Mouse (Mus musculus) hindbrain, postnatal 0 days (tissue): ENCODE data around the gene Clvs2. TPM values are rescaled to one million over a fixed set of nuclear protein-coding genes. Genes with fewer than 3 reads are reported as not detected.

Source experiments
- ATAC-seq: fragments of 200-750 bp; cut with Nextera tagmentation; 2 replicates; pipeline ENCODE4 v1.8.0; 2017; ENCODE audit warnings: mild to moderate bottlenecking, moderate TSS enrichment, moderate library complexity
- DNase-seq: peaks from one replicate; pipeline ENCODE4 v3.0.0-alpha.2; 2015; ENCODE audit warnings: low spot score
- H3K27ac ChIP-seq: fragments of 300-500 bp; sonication (generic); 2 replicates; pipeline ENCODE4 v1.5.1; 2014; ENCODE audit warnings: mild to moderate bottlenecking
- H3K27me3 ChIP-seq: fragments of 300-500 bp; sonication (generic); 2 replicates; pipeline ENCODE4 v1.6.1; 2014; ENCODE audit warnings: low read length, mixed read lengths; ENCODE audit not compliant: insufficient read depth
- H3K36me3 ChIP-seq: fragments of 300-500 bp; sonication (generic); 2 replicates; pipeline ENCODE4 v1.6.1; 2014; ENCODE audit warnings: low read length, mixed read lengths; ENCODE audit not compliant: insufficient read depth
- H3K4me1 ChIP-seq: fragments of 300-500 bp; sonication (generic); 2 replicates; pipeline ENCODE4 v1.6.1; 2014; ENCODE audit warnings: antibody characterized with exemption, low read length, mixed read lengths; ENCODE audit not compliant: insufficient read depth
- H3K4me2 ChIP-seq: fragments of 300-500 bp; sonication (generic); 2 replicates; pipeline ENCODE4 v1.6.1; 2014; ENCODE audit warnings: low read depth, mild to moderate bottlenecking, low read length, moderate library complexity, mixed read lengths
- H3K4me3 ChIP-seq: fragments of 300-500 bp; sonication (generic); 2 replicates; pipeline ENCODE4 v1.5.1; 2014; ENCODE audit warnings: low read length
- H3K9ac ChIP-seq: fragments of 300-500 bp; sonication (generic); replicated peaks from 2 replicates; pipeline ENCODE4 v1.6.1; 2014; ENCODE audit warnings: mild to moderate bottlenecking, low read length, moderate library complexity, mixed read lengths
- H3K9me3 ChIP-seq: fragments of 300-500 bp; sonication (generic); 2 replicates; pipeline ENCODE4 v1.6.1; 2016; ENCODE audit warnings: low read length, mixed read lengths
- CTCF ChIP-seq: IDR thresholded peaks from 2 replicates; pipeline ENCODE4 v1.5.1; 2016; ENCODE audit warnings: antibody characterized with exemption, control low read depth, low read depth
- WGBS: fragments of 180-500 bp; shearing (Covaris S2); extraction: QIAGEN DNeasy Blood & Tissue Kit; methylation state at CpG from one replicate; pipeline ENCODE4 v1.1.7; 2014; 5-methylcytosine and 5-hydroxymethylcytosine counted together
- polyA plus RNA-seq: library from polyadenylated mRNA; unstranded; fragments of >200 nt; fragmentation: Nextera tagmentation; extraction: Ambion mirVana; gene quantifications from 2 replicates; pipeline ENCODE4 v1.2.1, GENCODE M21; 2015
- total RNA-seq: library from RNA; depleted of rRNA; stranded (reverse); fragments of >200 nt; gene quantifications from 2 replicates; pipeline ENCODE4 v1.2.3, GENCODE M21; 2014; rRNA removed

Clvs2 gene
- total RNA-seq, result 10.2 and 13.2 TPM in 2 replicates
- polyA plus RNA-seq, result 18.8 and 19.1 TPM in 2 replicates

DNA sequence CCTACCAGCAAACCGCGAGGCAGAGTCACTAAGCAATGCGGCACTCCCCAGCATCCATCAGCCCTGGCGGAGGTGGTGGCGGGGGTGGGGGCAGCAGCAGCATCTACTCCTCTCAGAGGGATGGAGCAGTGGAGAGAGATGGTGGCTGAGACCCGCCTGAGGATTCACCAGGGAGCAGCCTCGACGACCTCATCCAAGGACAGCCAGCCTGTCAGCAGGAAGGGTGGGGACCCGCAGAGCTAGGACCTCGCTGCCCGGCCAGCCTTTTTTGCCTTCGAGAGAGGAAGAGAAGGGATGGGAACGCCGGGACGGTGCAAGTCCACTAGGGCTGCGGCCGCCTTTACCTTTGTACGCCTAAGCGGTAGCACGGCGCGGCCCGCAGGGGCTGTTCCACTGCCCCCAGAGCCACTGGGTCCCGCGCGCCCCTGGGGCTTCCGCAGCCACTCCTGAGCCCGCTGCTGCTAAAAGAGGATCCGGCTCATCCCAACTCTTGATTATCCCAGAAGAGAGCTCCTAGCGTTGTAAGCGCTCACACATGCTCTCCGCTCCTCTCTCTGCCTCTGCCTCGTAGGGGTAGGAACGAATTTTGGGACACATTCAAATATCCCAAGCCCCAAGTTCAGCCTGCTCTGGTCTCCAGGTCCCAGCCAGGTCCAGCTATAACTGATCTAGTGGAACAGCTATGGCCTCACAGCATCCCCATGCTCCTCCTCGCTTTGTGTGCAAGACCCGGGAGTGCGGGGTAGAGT, at the start of gene Clvs2:
Gene Clvs2 (minus strand): TSS at position 639 of the 749 bp plus-strand sequence.
- Histone ChIP-seq H3K9ac (peak within 1 kb of the TSS; percentile 79), H3K27ac (peak within 1 kb of the TSS; percentile 93), H3K36me3 (no peaks in the 10 kb centered on the region), H3K4me1 (no peaks in the 10 kb centered on the region), H3K27me3 (no peaks in the 10 kb centered on the region), H3K4me2 (peak within 1 kb of the TSS; percentile 78), H3K9me3 (no peaks in the 10 kb centered on the region), H3K4me3 (peak within 1 kb of the TSS; percentile 65)
- WGBS, result 2% methylated on average over 36 of the region's 37 CpGs
- 0 out of 2 replicates have a peak, but pooled peaks have one; percentile 3 for TF ChIP-seq CTCF
- DNase-seq (peak; percentile 59), ATAC-seq (peak; percentile 94)

DNA sequence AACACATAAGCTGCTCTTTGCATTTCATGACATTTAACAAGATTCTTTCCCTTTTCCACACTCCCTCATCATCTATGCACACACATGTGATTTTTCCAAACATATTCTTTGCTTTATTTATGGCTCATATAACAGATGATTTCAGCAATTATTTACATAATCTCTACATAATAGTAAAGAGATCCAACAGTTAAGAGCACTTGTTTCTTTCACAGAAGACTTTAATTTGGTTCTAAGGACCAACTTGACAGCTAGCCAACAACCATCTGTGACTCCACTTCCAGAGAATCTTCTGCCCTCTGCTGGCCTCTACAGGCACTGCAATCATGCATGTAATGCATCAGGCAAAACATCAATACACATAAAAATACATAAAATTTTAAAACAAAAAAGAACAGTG, 28.6 kb upstream of the Clvs2 start:
- ATAC-seq (no peak), DNase-seq (peak; percentile 85)
- Histone ChIP-seq H3K36me3 (no peaks in the 10 kb centered on the region), H3K4me1 (no peaks in the 10 kb centered on the region), H3K27ac (no peak overlapping the region), H3K9ac (no peak overlapping the region), H3K27me3 (no peaks in the 10 kb centered on the region), H3K9me3 (no peaks in the 10 kb centered on the region), H3K4me2 (no peak overlapping the region), H3K4me3 (no peak overlapping the region)
- peak; percentile 74 for TF ChIP-seq CTCF

- DNase-seq (peak; percentile 36), ATAC-seq (peak; percentile 80)
- Histone ChIP-seq H3K27ac (peak overlapping the region; percentile 93), H3K9me3 (no peaks in the 10 kb centered on the region), H3K4me1 (no peaks in the 10 kb centered on the region), H3K9ac (peak overlapping the region; percentile 79), H3K4me2 (peak overlapping the region; percentile 78), H3K27me3 (no peaks in the 10 kb centered on the region), H3K4me3 (peak overlapping the region; percentile 65), H3K36me3 (no peaks in the 10 kb centered on the region)
- no peak for TF ChIP-seq CTCF
- 18% methylated on average over 6 of the region's 6 CpGs for WGBS
Measured at GRCm38 (mm10) chr10:33623577-33623991, 985 bp downstream of the Clvs2 start.

DNA sequence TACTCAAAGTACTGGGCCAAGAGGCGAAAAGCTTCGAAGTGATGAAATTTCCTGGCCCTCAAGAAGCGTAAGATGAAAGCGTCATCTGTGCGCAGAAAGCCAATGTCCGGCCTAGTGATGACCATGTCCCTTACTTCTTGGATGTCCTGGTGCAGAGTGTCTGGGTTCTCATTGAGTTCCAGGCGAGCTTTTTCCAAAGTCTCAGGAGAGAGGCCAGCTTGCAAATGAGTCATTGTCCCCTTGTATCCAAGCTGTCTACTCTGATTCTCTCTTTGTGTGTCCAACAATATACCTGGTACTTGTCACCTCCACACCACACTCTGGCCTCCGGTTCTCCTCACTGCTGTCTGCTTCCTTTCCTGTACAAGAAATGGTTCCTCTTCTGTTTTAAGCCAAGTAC, 1.9 kb downstream of the Clvs2 start:
- Histone ChIP-seq H3K4me1 (no peaks in the 10 kb centered on the region), H3K9me3 (no peaks in the 10 kb centered on the region), H3K9ac (no peak overlapping the region), H3K36me3 (no peaks in the 10 kb centered on the region), H3K4me2 (peak overlapping the region; percentile 55), H3K27me3 (no peaks in the 10 kb centered on the region), H3K27ac (no peak overlapping the region), H3K4me3 (peak overlapping the region; percentile 28)
- ATAC-seq, result no peak
- no peak for TF ChIP-seq CTCF
- no peak for DNase-seq
- 86% methylated on average over 8 of the region's 8 CpGs for WGBS

GRCm38 (mm10) chr10:33616207-33616606, 8.4 kb downstream of the Clvs2 start:
- Histone ChIP-seq H3K9ac (no peak overlapping the region), H3K4me2 (no peak overlapping the region), H3K27me3 (no peaks in the 10 kb centered on the region), H3K9me3 (no peaks in the 10 kb centered on the region), H3K36me3 (no peaks in the 10 kb centered on the region), H3K4me3 (no peak overlapping the region), H3K27ac (no peak overlapping the region), H3K4me1 (no peaks in the 10 kb centered on the region)
- ATAC-seq, result no peak
- no peak for DNase-seq
- WGBS, result 77% methylated on average over 2 of the region's 2 CpGs
- no peak for TF ChIP-seq CTCF

DNA sequence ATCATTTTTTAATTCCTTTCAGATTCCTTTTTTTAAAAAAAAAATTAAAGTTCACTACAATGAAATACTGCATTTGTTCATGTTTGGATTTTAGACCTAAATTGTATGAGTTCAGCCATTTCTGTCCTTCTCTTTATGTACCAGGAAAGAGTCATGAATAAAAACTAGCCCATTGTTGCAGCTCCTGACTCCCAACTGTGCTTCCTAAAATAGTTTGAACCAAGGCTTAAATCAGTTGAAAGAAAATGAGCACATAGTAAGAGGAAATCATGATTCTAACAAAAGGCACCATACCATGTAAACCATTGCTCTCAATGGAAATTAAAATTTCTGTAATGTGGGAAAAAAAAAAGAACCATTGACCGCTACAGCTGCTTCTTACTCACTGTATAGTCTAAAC, 11.4 kb downstream of the Clvs2 start:
- H3K4me1 ChIP-seq, result no peaks in the 10 kb centered on the region
- no peaks in the 10 kb centered on the region for H3K9me3 ChIP-seq
- no peak overlapping the region for H3K4me2 ChIP-seq
- DNase-seq (no peak), ATAC-seq (no peak)
- no peak for TF ChIP-seq CTCF
- WGBS, result 67% methylated on average over 1 of the region's 1 CpGs
- H3K27me3 ChIP-seq, result no peaks in the 10 kb centered on the region
- H3K36me3 ChIP-seq, result no peaks in the 10 kb centered on the region
- no peak overlapping the region for H3K27ac ChIP-seq
- no peak overlapping the region for H3K4me3 ChIP-seq
- H3K9ac ChIP-seq, result no peak overlapping the region

DNA sequence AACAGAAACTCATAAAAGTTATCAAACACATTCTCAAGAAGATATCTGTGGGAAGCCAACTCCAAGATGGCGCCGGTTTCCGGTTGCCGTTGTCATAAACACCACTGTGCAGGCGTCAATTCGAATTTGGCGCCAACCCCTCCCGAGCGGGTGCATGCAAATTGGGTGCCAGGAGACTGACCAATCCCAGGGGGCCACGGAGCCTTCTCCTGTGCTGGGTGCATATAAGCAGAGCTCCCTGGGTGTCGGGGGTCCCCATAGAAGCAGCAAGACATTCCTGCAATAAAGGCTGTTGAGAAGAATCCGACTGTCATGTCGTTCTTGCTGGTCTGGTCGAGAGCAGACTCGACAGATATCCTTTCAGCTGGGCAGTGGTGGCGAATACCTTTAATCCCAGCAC, 31.8 kb downstream of the Clvs2 start:
- DNase-seq (no peak), ATAC-seq (no peak)
- no peaks in the 10 kb centered on the region for H3K9me3 ChIP-seq
- no peak overlapping the region for H3K9ac ChIP-seq
- no peak overlapping the region for H3K27ac ChIP-seq
- no peaks in the 10 kb centered on the region for H3K4me1 ChIP-seq
- no peaks in the 10 kb centered on the region for H3K27me3 ChIP-seq
- no peak overlapping the region for H3K4me3 ChIP-seq
- TF ChIP-seq CTCF, result no peak
- 94% methylated on average over 16 of the region's 16 CpGs for WGBS
- no peak overlapping the region for H3K4me2 ChIP-seq
- no peaks in the 10 kb centered on the region for H3K36me3 ChIP-seq
